Mouse (Mus musculus) T-helper 17 cell (primary cell): ENCODE data around the gene Spata21.

Source experiments
- in situ Hi-C, 2 experiments: fragments of 300-600 bp; cut with MboI, MseI; formaldehyde crosslinking; loops; 1 replicate in 1 of 2; 2 replicates in 1 of 2; pipeline ENCODE4 v1.15.1; 2025; ENCODE audit warnings: high pct_unique_total_duplicates in 2 of 2

The Spata21 gene

DNA sequence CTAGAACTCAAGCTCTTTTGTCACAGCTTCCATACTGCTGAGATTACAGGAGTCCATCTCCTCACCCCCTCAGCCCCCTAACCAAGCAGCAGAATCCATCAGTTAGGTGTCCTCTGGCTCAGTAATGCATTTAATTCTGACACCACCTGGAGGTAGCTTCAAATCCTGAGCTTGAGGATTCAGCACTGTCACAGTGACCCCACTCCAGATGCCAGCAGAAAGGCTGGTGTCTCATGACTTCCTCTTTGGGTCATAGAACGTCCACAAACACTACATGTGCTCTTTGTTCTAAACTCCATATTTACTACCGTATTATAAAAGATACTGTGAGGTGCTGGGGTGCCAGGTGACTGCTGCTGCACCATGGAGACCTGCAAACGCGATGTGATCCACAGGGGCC is 69.4 kb downstream of the Spata21 start:
- in situ Hi-C loops: loop anchor here in 1 of 2 experiments (5.0 kb wide), 1 partner anchor 55 kb away; the partner anchor contains the start of gene Rsg1

DNA sequence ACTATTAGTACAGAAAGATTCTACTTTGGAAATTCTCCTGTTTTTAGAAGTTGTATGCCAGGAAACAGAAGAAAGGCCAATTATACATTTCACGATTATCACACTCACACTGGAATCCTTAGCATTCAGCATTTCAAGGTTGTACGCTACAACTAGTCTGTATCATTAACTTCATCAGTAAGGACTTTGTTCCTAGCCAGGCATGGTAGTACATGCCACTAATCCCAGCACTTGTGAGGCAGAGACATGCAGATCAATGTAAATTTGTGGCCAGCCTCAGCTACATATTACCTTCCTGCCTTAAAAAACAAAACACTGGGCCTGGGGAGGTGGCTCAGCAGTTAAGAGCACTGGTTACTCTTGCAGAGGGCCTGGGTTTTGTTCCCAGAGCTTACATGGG is 70.5 kb downstream of the Spata21 start:
- in situ Hi-C loops: loop anchor here in 1 of 2 experiments (5.0 kb wide), 1 partner anchor 54 kb away; the partner anchor contains the start of gene Rsg1

DNA sequence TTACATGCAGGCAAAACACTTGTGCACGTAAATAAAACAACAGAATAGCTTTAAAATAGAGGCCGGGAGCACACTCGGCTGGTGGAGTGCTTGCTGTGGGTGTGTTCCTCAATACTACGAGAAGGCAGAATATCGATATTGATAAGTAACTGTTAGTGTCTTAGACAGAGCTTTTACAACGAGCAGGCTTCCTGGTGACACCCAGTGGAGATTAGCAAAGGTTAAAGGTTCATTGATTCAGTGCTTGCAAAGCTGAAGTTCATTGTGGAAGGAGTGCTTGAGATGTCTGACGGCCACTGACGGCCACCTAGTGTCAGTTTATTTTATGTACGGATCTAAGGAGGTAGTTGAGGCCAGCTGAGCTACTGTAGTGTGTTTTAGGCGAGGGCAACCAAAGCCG is 71.0 kb downstream of the Spata21 start:
- in situ Hi-C loops: loop anchor here in 1 of 2 experiments (5.0 kb wide), 1 partner anchor 53 kb away; the partner anchor contains the start of gene Rsg1

DNA sequence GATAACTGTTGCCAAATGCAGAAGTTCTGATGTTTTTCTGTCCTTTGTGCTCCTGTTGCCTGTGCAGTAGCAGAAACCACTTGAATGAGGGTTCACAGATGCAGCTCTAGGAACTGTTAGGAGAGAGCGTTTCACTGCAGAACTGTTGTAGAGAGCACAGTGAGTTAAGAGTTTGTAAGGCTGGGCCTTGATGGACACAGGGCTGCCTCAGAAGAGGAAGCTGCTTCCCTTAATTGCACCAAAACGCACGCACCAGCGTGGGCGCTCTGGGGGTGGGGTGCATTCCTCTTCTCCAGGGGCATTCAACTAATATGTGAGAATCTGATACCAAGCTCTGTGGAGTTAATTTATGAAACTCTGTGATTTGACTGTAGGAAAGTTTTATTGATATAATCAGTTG is 71.5 kb downstream of the Spata21 start:
- in situ Hi-C loops: loop anchor here in 1 of 2 experiments (5.0 kb wide), 1 partner anchor 53 kb away; the partner anchor contains the start of gene Rsg1

DNA sequence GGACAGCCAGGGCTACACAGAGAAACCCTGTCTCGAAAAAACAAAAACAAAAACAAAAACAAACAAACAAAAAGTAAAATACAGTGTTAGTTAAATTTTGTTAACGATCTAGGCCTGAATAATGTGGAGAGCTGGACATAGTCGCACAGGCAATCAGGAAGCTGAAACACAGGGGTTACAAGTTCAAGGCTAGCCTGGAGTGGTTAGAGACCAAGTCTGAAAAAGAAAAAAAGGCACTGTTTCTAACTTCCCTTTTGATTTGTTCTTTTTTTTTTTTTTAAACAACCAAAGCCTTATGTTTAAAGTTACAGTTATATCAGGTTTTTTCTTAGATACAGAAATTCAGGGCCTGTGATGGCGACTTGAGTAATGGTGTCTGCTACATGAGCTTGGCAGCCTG is 72.1 kb downstream of the Spata21 start:
- in situ Hi-C loops: no loop called here

DNA sequence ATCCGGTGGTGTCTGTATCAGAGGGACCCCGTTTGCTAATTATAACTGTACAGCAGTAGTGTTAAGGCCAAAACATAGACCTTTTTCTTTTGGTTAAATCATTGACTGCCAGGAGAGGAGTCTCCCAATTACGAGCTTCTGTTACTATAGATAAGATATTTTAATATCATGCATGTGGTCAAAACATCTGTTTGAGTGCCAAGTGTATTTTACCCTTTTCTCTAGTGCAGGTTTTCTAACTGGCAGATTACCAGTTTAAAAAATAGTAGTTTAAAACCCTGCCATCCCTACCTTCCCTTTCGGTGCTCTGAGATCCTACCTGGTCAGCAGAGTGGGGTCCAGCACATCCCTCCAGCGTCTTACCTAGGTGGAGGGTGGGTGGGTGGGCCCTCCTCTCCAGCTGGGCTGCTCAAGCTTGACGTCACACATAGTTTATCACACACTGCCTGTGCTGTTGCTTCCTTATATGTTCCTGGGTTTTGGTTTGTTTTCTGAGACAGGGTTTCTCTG is 73.6 kb downstream of the Spata21 start:
- in situ Hi-C loops: no loop called here
